Mouse (Mus musculus) heart, embryonic 12.5 days (tissue): Measurements from ENCODE around the gene Slc29a1. TPM values are rescaled to one million over a fixed set of nuclear protein-coding genes. Genes with fewer than 3 reads are reported as not detected.

Experiments used
- ATAC-seq: fragments of 200-750 bp; cut with Nextera tagmentation; 2 replicates; pipeline ENCODE4 v1.8.0; 2017; ENCODE audit warnings: moderate TSS enrichment, moderate library complexity; ENCODE audit not compliant: insufficient number of reproducible peaks, low FRiP score
- H3K27ac ChIP-seq: fragments of 300-500 bp; sonication (generic); 2 replicates; pipeline ENCODE4 v1.5.1; 2016; ENCODE audit warnings: mild to moderate bottlenecking, moderate library complexity; ENCODE audit not compliant: poor library complexity, severe bottlenecking
- H3K27me3 ChIP-seq: fragments of 300-500 bp; sonication (generic); replicated peaks from 2 replicates; pipeline ENCODE4 v1.6.1; 2016; ENCODE audit warnings: mild to moderate bottlenecking, moderate library complexity
- H3K36me3 ChIP-seq: fragments of 300-500 bp; sonication (generic); 2 replicates; pipeline ENCODE4 v1.6.1; 2016; ENCODE audit warnings: mild to moderate bottlenecking, moderate library complexity
- H3K4me1 ChIP-seq: fragments of 300-500 bp; sonication (generic); replicated peaks from 2 replicates; pipeline ENCODE4 v1.6.1; 2016; ENCODE audit warnings: mild to moderate bottlenecking
- H3K4me2 ChIP-seq: fragments of 300-500 bp; sonication (generic); 2 replicates; pipeline ENCODE4 v1.6.1; 2016; ENCODE audit warnings: mild to moderate bottlenecking, moderate library complexity
- H3K4me3 ChIP-seq: fragments of 300-500 bp; sonication (generic); 2 replicates; pipeline ENCODE4 v1.5.1; 2016; ENCODE audit warnings: mild to moderate bottlenecking
- H3K9ac ChIP-seq: fragments of 300-500 bp; sonication (generic); 2 replicates; pipeline ENCODE4 v1.6.1; 2016; ENCODE audit warnings: mild to moderate bottlenecking, moderate library complexity
- H3K9me3 ChIP-seq: fragments of 300-500 bp; sonication (generic); replicated peaks from 2 replicates; pipeline ENCODE4 v1.6.1; 2016; ENCODE audit warnings: mild to moderate bottlenecking, moderate library complexity
- WGBS: fragments of 180-500 bp; shearing (Covaris S2); methylation state at CpG from one replicate; pipeline ENCODE4 v1.1.7; 2016; 5-methylcytosine and 5-hydroxymethylcytosine counted together
- polyA plus RNA-seq: library from polyadenylated mRNA; unstranded; fragments of >200 nt; fragmentation: Nextera tagmentation; extraction: Ambion mirVana; gene quantifications from 2 replicates; pipeline ENCODE4 v1.2.1, GENCODE M21; 2016

The Slc29a1 gene
- polyA plus RNA-seq, 1 experiment from 2014 or later: 74.1 TPM

DNA sequence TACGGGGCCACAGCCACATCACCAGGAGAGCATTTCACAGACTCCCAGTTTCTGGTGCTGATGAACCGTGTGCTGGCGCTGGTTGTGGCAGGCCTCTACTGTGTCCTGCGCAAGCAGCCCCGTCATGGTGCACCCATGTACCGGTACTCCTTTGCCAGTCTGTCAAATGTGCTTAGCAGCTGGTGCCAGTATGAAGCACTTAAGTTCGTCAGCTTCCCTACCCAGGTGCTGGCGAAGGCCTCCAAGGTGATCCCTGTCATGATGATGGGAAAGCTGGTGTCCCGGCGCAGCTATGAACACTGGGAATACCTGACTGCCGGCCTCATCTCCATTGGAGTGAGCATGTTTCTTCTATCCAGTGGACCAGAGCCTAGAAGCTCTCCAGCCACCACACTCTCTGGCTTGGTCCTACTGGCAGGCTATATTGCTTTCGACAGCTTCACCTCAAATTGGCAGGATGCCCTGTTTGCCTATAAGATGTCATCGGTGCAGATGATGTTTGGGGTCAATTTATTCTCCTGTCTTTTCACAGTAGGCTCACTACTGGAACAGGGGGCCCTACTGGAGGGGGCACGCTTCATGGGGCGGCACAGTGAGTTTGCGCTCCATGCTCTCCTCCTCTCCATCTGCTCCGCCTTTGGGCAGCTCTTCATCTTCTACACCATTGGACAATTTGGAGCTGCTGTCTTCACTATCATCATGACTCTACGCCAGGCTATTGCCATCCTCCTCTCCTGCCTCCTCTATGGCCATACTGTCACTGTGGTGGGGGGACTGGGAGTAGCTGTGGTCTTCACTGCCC lies 32.8 kb downstream of the Slc29a1 start:
- Histone ChIP-seq H3K36me3 (peaks cover 62% of the 10 kb centered on the region), H3K4me1 (peaks cover 60% of the 10 kb centered on the region), H3K4me3 (no peak overlapping the region), H3K27ac (peak overlapping the region; percentile 41; the same call in 1 of the 2 replicates), H3K27me3 (no peaks in the 10 kb centered on the region), H3K4me2 (no peak overlapping the region), H3K9ac (0 out of 2 replicates have a peak overlapping the region, but pooled peaks have one; percentile 8), H3K9me3 (no peaks in the 10 kb centered on the region)
- ATAC-seq: no peak
- 68% methylated on average over 18 of the region's 18 CpGs for WGBS

DNA sequence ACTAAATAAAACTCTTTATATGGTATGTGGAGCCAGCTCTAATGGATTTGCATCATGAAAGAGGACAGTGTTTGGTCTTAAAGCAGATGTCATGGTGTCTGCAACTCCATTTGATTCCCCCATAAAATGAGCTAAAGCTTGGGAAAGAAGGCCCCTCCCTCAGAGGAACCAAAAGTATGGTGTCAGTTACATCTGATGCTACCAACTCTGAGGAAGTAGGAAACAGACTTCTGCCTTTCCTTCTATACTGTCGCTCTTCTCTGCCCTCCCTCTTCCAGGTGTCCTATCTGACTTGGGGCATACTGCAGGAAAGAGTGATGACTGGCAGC lies 33.4 kb downstream of the Slc29a1 start:
- H3K9me3 ChIP-seq: no peaks in the 10 kb centered on the region
- H3K4me1 ChIP-seq: peaks cover 55% of the 10 kb centered on the region
- H3K9ac ChIP-seq: no peak overlapping the region
- no peak overlapping the region for H3K4me2 ChIP-seq
- peaks cover 56% of the 10 kb centered on the region for H3K36me3 ChIP-seq
- no peaks in the 10 kb centered on the region for H3K27me3 ChIP-seq
- ATAC-seq: no peak
- H3K4me3 ChIP-seq: no peak overlapping the region
- 68% methylated on average over 1 of the region's 1 CpGs for WGBS
- no peak overlapping the region for H3K27ac ChIP-seq

DNA sequence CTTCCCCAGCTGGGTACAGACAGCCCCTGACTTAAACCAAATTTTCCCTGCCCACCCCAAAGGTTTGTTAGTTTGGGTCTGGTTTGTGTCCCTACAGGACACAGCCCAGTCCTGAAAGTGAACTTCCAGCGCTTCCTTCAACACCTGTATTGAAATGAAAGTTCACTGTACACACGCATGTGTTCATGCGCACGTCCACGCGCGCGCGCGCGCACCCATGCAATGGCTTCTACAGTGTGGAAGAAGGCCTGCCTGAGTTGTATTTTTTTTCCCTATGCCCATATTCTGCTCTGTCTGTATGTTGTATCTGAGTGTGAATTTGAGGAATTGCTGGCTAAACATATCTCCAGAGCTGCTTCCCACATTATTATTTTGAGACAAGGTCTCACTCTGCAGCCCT lies 34.3 kb downstream of the Slc29a1 start:
- Histone ChIP-seq H3K27ac (no peak overlapping the region), H3K36me3 (peaks cover 51% of the 10 kb centered on the region), H3K9ac (peak overlapping the region; percentile 95), H3K4me3 (peak overlapping the region; percentile 88), H3K27me3 (no peaks in the 10 kb centered on the region), H3K4me2 (peak overlapping the region; percentile 94), H3K4me1 (peaks cover 46% of the 10 kb centered on the region), H3K9me3 (no peaks in the 10 kb centered on the region)
- WGBS: 94% methylated on average over 11 of the region's 11 CpGs
- ATAC-seq: no peak

DNA sequence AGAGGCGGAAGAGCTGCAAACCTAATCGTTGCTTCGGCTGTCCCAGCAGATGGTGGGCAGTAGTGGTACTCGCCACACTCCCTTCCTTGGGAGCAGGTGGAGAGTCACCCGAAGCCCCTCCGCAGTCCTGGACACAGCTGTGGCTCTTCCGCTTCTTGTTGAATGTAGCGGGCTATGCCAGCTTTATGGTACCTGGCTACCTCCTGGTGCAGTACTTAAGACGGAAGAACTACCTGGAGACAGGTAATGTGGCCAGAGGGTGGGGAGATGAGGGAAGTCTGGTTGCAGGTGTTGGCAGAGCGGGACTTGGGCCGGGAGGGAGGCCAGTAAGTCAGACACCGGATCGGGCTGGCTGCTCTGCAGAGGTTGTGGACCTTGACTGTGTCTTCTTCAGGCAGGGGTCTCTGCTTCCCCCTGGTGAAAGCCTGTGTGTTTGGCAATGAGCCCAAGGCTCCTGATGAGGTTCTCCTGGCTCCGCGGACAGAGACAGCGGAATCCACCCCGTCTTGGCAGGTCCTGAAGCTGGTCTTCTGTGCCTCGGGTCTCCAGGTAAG lies 34.8 kb downstream of the Slc29a1 start:
- Histone ChIP-seq H3K9ac (peak overlapping the region; percentile 95), H3K27me3 (no peaks in the 10 kb centered on the region), H3K4me2 (peak overlapping the region; percentile 94), H3K4me1 (peaks cover 41% of the 10 kb centered on the region), H3K9me3 (no peaks in the 10 kb centered on the region), H3K27ac (peak overlapping the region; percentile 84), H3K4me3 (peak overlapping the region; percentile 88), H3K36me3 (peaks cover 47% of the 10 kb centered on the region)
- WGBS: 12% methylated on average over 18 of the region's 18 CpGs
- no peak; the same call in 1 of the 2 replicates for ATAC-seq

DNA sequence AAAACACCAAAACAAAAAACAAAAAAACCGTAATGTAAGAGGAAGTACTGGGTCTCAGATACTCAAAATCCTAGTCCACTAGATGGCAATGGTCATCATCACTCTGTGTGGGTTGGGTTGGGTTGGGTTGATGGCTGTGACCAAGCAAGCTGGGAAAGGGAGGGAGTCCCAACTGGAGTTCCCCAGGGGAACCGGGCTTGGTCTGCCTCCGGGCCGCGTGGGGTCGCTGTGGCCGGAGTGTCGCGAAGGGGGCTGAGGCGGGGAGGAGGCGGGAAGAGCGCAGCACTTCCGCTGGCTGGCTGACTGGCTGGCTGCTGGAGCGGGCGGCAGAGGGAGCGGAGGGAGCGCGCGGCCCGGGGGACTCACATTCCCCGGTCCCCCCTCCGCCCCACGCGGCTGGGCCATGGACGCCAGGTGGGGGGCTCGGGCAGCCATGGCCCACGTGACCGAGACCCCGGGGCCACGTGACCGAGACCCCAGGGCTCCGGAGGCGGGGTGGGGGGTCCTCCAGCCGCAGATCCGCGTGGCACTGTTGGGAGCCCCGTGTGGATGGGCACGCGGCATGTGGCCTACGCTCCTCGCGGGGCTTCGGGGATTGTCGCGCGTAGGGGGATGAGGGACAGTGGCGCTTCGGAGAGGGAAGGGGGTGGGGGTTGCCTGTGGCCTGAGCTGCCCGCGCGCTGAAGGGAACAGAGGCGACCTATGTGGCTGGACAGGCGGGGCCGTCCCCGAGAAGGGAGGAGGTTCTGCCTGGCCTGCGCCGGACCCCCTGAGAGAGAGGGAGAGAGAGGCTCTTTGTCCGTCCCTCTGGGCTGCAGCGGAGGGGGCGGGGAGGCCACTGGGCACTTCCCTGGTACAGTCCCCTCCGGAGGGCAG lies 35.5 kb downstream of the Slc29a1 start, which contains the start of gene Slc35b2:
Gene Slc35b2, plus strand, starts transcription at position 220 of the 876 bp plus-strand sequence.
- H3K4me1 ChIP-seq: peaks cover 36% of the 10 kb centered on the region
- under 1% methylated on average over 53 of the region's 61 CpGs for WGBS
- H3K27me3 ChIP-seq: peaks cover 2% of the 10 kb centered on the region; the same call in 1 of the 2 replicates
- peak; percentile 86 for ATAC-seq
- H3K9me3 ChIP-seq: no peaks in the 10 kb centered on the region
- peak within 1 kb of the TSS; percentile 88 for H3K4me3 ChIP-seq
- peak within 1 kb of the TSS; percentile 95 for H3K9ac ChIP-seq
- peak within 1 kb of the TSS; percentile 84 for H3K27ac ChIP-seq
- H3K36me3 ChIP-seq: peaks cover 40% of the 10 kb centered on the region
- peak within 1 kb of the TSS; percentile 94 for H3K4me2 ChIP-seq

DNA sequence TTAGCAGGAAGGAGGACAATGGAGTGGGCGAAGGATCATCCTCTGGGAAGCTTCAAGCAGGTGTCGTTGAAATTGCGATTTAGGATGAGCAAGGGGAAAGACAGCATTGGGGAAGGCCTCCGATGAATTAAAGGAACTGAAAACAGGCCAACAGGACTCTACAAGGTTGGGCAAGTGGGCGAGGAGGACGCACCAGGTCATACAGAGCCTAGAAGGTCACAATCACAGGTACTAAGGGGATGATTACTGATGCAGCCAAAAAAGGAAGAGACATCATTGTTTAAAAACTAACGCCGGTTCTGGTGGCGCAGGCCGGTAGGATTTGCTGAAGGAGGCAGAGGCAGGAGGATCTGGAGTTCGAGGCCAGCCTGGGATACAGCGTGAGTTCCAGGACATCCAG lies 36.2 kb downstream of the Slc29a1 start:
- H3K9ac ChIP-seq: no peak overlapping the region
- no peak for ATAC-seq
- no peak overlapping the region for H3K27ac ChIP-seq
- H3K27me3 ChIP-seq: peaks cover 8% of the 10 kb centered on the region
- H3K36me3 ChIP-seq: peaks cover 33% of the 10 kb centered on the region
- no peaks in the 10 kb centered on the region for H3K9me3 ChIP-seq
- 74% methylated on average over 12 of the region's 12 CpGs for WGBS
- peaks cover 31% of the 10 kb centered on the region for H3K4me1 ChIP-seq
- no peak overlapping the region for H3K4me3 ChIP-seq
- H3K4me2 ChIP-seq: no peak overlapping the region

DNA sequence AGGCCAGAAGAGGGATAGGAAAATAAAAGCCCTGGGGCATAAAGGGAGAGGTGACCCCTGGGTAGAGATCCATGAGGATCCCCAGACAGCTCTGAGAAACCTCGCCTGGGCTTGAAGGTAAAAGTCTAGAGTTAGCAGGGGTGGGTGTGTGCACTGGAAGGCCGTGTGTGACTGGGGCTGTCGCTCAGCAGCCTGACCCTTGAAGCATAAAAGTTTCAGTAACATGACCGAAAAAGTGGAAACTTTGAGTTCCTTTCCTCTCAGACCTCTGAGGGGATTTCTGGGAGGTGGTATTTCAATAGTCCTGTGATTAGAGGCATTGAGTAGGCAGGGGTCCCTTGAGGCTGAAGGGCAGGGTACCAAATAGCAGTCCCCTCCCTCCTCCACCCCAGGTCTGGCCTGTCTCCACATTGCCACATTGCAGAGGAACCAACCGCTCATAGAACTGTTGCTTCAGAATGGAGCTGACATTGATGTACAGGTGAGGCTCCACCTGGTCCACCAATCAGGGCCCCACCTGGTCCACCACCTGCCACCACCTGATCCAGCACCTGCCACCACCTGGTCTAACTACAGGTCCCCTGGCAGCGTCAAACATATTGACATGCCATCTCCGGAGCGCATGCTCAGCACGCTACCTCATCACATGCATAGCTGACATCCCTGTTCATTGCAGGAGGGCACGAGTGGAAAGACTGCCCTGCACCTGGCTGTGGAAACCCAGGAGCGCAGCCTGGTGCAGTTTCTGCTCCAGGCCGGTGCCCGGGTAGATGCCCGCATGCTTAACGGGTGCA lies 39.5 kb downstream of the Slc29a1 start:
- Histone ChIP-seq H3K4me1 (peaks cover 28% of the 10 kb centered on the region), H3K27ac (no peak overlapping the region), H3K36me3 (0 out of 2 replicates have a peak, but pooled peaks cover 5% of the 10 kb centered on the region), H3K9ac (no peak overlapping the region), H3K4me3 (no peak overlapping the region), H3K4me2 (no peak overlapping the region), H3K9me3 (no peaks in the 10 kb centered on the region), H3K27me3 (peaks cover 25% of the 10 kb centered on the region)
- no peak for ATAC-seq
- WGBS: 80% methylated on average over 15 of the region's 15 CpGs

DNA sequence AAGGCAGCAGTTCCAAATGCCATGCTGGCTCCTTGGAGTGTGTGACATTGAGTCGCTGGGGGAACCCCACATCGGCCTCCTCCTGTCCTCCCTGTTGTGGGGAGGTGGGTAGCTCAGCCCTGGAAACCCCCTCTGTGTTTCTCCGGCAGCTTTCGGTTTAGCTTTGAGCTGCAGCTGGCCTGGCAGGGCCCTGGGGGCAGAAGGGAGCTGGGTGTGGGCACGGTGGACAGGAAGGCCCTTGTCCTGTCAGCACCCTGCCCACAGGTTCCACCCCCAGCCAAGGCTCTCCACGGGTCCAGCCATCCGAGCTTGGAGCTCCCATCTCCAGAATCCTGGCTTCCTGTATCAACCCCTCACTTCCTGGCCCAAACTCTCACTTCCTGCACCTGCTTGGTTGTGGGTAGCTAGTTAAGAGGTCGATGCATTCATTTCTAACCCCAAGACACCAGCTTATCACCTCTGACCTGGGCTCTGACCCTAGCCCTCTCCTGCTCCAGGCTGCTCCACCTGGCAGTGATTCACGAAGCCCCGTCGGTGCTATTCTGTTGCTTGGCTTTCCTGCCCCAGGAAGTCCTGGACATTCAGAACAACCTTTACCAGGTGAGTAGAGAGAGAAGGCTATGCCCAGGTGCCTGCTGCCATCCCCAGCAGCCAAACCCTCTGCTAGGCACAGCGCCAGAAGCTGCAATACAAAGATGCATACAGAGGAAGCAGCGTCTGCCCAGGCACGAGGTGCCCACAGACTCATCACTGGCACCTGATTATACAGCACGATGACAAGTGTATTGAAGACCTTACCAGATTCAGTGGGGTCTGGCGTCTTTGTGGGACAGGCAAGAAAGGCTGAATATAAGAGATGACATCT lies 41.2 kb downstream of the Slc29a1 start:
- Histone ChIP-seq H3K27me3 (peaks cover 36% of the 10 kb centered on the region), H3K27ac (no peak overlapping the region), H3K9ac (0 out of 2 replicates have a peak overlapping the region, but pooled peaks have one; percentile 13), H3K9me3 (no peaks in the 10 kb centered on the region), H3K4me2 (peak overlapping the region; percentile 33; the same call in 1 of the 2 replicates), H3K4me1 (peaks cover 22% of the 10 kb centered on the region), H3K4me3 (no peak overlapping the region), H3K36me3 (0 out of 2 replicates have a peak, but pooled peaks cover 5% of the 10 kb centered on the region)
- 63% methylated on average over 16 of the region's 16 CpGs for WGBS
- ATAC-seq: no peak

DNA sequence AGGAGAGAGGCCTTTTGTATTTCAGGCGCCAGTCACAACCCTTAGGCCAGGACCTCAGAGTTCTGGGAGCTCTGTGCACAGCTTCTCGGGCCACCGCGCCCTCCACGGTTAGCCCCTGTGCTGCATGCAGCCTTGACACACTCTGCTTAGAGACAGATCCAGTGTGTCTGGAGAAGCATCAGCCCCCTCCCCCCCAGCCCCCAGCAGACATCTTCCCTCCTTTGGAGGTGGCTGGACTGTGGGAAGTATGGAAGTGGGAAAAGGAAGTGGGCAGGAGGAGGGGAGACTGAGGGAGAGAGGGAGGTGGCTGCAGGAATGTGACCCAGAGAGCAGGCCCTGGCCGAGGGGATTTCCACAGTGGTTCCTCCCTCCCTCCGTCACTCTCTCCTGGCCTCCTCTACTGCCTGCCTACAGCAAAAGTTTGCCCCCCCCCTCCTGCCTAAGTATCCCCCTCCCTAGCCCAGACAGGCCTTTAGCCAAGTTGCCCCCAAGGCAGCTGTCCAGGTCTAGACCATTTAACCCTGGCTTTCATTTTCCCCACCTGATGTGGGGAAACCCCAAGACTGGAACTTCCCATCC lies 42.1 kb downstream of the Slc29a1 start:
- Histone ChIP-seq H3K36me3 (0 out of 2 replicates have a peak, but pooled peaks cover 5% of the 10 kb centered on the region), H3K9ac (no peak overlapping the region), H3K4me1 (peaks cover 22% of the 10 kb centered on the region), H3K9me3 (no peaks in the 10 kb centered on the region), H3K4me3 (no peak overlapping the region), H3K4me2 (peak overlapping the region; percentile 33), H3K27ac (no peak overlapping the region), H3K27me3 (peaks cover 41% of the 10 kb centered on the region)
- WGBS: 61% methylated on average over 7 of the region's 7 CpGs
- peak; percentile 19; the same call in 1 of the 2 replicates for ATAC-seq
